Mouse (Mus musculus): ENCODE measurements at regions not wholly inside any gene's neighbourhood (a gene's known extent, or its start where the extent isn't known, plus 50 kb on each side); places are given as distances from the start of the nearest gene placed in this dataset.

DNA sequence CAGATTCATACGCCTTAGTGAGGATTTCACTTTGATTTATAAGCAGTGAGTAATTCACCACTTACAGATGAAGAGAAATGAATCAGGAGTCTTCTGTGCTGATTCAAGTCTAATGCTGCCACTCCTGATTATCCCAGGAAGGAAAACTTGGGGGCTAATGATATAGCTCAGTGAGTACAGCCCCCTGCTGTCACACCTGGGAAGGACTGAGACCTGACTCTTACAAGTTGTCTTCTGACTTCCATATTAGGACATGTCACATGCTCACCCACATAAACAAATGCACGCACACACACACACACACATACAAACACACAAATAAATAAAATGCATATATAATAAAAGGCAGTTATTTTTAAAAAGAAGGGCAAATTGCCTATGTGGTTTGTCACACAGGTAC is 188.1 kb upstream of the Phyhipl start:
- TF ChIP-seq POLR2A (IDR thresholded peaks at IDR 0.05; ENCODE audit: insufficient read depth, low read length) (no peak), CTCF (IDR thresholded peaks at IDR 0.05; ENCODE audit: low read depth, low read length) (no peak)

Data from ES-Bruce4 (cell line).